Mouse (Mus musculus) embryonic facial prominence, embryonic 13.5 days (tissue): ENCODE results near the gene Il1r1. TPM values are rescaled to one million over a fixed set of nuclear protein-coding genes. Genes with fewer than 3 reads are reported as not detected.

ENCODE experiments used
- ATAC-seq: fragments of 200-750 bp; cut with Nextera tagmentation; 2 replicates; pipeline ENCODE4 v1.8.0; 2017; ENCODE audit warnings: low read depth; ENCODE audit not compliant: insufficient number of reproducible peaks, insufficient read depth, low FRiP score, low TSS enrichment
- H3K27ac ChIP-seq: fragments of 300-500 bp; sonication (generic); 2 replicates; pipeline ENCODE4 v1.5.1; 2015; ENCODE audit warnings: moderate library complexity, mild to moderate bottlenecking, inconsistent platforms
- H3K27me3 ChIP-seq: fragments of 300-500 bp; sonication (generic); 2 replicates; pipeline ENCODE4 v1.6.1; 2015; ENCODE audit warnings: mild to moderate bottlenecking, inconsistent platforms
- H3K36me3 ChIP-seq: fragments of 300-500 bp; sonication (generic); 2 replicates; pipeline ENCODE4 v1.6.1; 2015; ENCODE audit warnings: mild to moderate bottlenecking, inconsistent platforms
- H3K4me1 ChIP-seq: fragments of 300-500 bp; sonication (generic); 2 replicates; pipeline ENCODE4 v1.6.1; 2015; ENCODE audit warnings: inconsistent platforms
- H3K4me2 ChIP-seq: fragments of 300-500 bp; sonication (generic); 2 replicates; pipeline ENCODE4 v1.6.1; 2015; ENCODE audit warnings: moderate library complexity, mild to moderate bottlenecking, inconsistent platforms
- H3K4me3 ChIP-seq: fragments of 300-500 bp; sonication (generic); 2 replicates; pipeline ENCODE4 v1.5.1; 2015; ENCODE audit warnings: mild to moderate bottlenecking, inconsistent platforms
- H3K9ac ChIP-seq: fragments of 300-500 bp; sonication (generic); 2 replicates; pipeline ENCODE4 v1.6.1; 2015; ENCODE audit warnings: mild to moderate bottlenecking, inconsistent platforms
- H3K9me3 ChIP-seq: fragments of 300-500 bp; sonication (generic); 2 replicates; pipeline ENCODE4 v1.6.1; 2016; ENCODE audit warnings: inconsistent platforms
- WGBS: fragments of 180-500 bp; shearing (Covaris S2); methylation state at CpG from one replicate; pipeline ENCODE4 v1.1.7; 2015; ENCODE audit warnings: mixed read lengths; 5-methylcytosine and 5-hydroxymethylcytosine counted together
- polyA plus RNA-seq: library from polyadenylated mRNA; unstranded; fragments of >200 nt; fragmentation: Nextera tagmentation; extraction: Ambion mirVana; gene quantifications from 2 replicates; pipeline ENCODE4 v1.2.1, GENCODE M21; 2015

Gene Il1r1
- polyA plus RNA-seq, 1 experiment from 2014 or later, result 7.2 TPM

- ATAC-seq, result no peak
- peaks cover 44% of the 10 kb centered on the region for H3K4me1 ChIP-seq
- no peaks in the 10 kb centered on the region for H3K36me3 ChIP-seq
- H3K27ac ChIP-seq, result no peak overlapping the region
- H3K9me3 ChIP-seq, result no peaks in the 10 kb centered on the region
- H3K4me3 ChIP-seq, result no peak overlapping the region
- H3K4me2 ChIP-seq, result no peak overlapping the region
- no peaks in the 10 kb centered on the region for H3K27me3 ChIP-seq
- H3K9ac ChIP-seq, result no peak overlapping the region
- 93% methylated on average over 4 of the region's 4 CpGs for WGBS
Measured at GRCm38 (mm10) chr1:40355431-40355843, 130.6 kb downstream of the Il1r1 start.

GRCm38 (mm10) chr1:40355904-40356521 is 131.1 kb downstream of the Il1r1 start:
- H3K9ac ChIP-seq, result no peak overlapping the region
- no peak overlapping the region for H3K4me2 ChIP-seq
- H3K4me3 ChIP-seq, result no peak overlapping the region
- peaks cover 50% of the 10 kb centered on the region for H3K4me1 ChIP-seq
- ATAC-seq, result no peak
- no peaks in the 10 kb centered on the region for H3K27me3 ChIP-seq
- WGBS, result 75% methylated on average over 10 of the region's 10 CpGs
- no peaks in the 10 kb centered on the region for H3K9me3 ChIP-seq
- no peak overlapping the region for H3K27ac ChIP-seq
- no peaks in the 10 kb centered on the region for H3K36me3 ChIP-seq

- Histone ChIP-seq H3K4me2 (no peak overlapping the region), H3K36me3 (no peaks in the 10 kb centered on the region), H3K9me3 (no peaks in the 10 kb centered on the region), H3K4me3 (no peak overlapping the region), H3K27ac (no peak overlapping the region), H3K4me1 (peaks cover 54% of the 10 kb centered on the region), H3K27me3 (no peaks in the 10 kb centered on the region), H3K9ac (no peak overlapping the region)
- 39% methylated on average over 2 of the region's 2 CpGs for WGBS
- ATAC-seq, result no peak
Measured at GRCm38 (mm10) chr1:40357921-40358320, 133.0 kb downstream of the Il1r1 start.

- Histone ChIP-seq H3K36me3 (0 out of 2 replicates have a peak, but pooled peaks cover 2% of the 10 kb centered on the region), H3K27ac (no peak overlapping the region), H3K4me2 (no peak overlapping the region), H3K9ac (no peak overlapping the region), H3K4me1 (peaks cover 50% of the 10 kb centered on the region), H3K4me3 (no peak overlapping the region), H3K27me3 (no peaks in the 10 kb centered on the region), H3K9me3 (no peaks in the 10 kb centered on the region)
- WGBS, result 69% methylated on average over 2 of the region's 2 CpGs
- no peak for ATAC-seq
Measured at GRCm38 (mm10) chr1:40358351-40358750, 133.5 kb downstream of the Il1r1 start.

DNA sequence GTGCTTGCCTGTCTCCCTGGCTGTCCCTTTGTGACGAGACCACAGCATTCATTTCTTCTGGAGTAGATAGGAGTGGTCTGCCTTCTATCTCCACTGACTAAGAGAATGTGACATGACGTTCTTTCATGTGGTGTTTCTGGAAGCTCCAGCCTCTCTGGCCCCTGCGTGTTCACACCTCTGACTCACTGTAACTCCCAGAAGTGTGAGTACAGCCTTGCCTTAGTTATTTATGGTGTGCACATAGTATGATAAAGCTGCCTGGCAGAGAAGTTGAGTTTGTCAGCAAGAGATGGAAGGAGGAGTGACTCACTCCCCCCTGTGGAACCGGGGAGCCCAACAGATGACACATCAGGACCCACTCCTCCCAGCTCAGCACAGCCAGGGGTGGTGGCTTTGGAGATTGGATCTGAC is 133.9 kb downstream of the Il1r1 start:
- H3K9me3 ChIP-seq, result no peaks in the 10 kb centered on the region
- no peak overlapping the region for H3K4me2 ChIP-seq
- 0 out of 2 replicates have a peak, but pooled peaks cover 4% of the 10 kb centered on the region for H3K36me3 ChIP-seq
- no peak overlapping the region for H3K4me3 ChIP-seq
- no peak overlapping the region for H3K27ac ChIP-seq
- no peak overlapping the region for H3K9ac ChIP-seq
- 88% methylated on average over 4 of the region's 4 CpGs for WGBS
- ATAC-seq, result no peak
- peaks cover 46% of the 10 kb centered on the region for H3K4me1 ChIP-seq
- H3K27me3 ChIP-seq, result no peaks in the 10 kb centered on the region

DNA sequence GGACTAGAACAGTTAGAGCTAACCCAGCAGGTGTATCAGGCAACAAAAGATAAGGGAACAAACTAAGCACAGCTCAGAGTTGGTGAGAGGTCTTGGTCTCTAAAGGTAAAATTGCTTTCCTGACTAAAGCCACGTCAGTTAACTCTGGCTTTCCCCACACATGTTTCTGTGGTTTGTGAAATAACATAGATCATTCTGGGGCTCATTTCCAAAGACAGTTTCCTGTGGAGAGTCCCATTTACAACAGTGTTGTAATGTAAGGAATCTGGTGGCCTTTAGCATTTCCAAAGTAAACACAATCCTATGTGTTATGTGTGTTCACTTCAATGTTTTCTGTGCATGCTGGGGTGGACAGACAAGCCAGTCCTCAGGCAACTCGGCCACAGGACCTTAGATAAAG is 134.9 kb downstream of the Il1r1 start:
- no peaks in the 10 kb centered on the region for H3K9me3 ChIP-seq
- H3K9ac ChIP-seq, result no peak overlapping the region
- H3K4me3 ChIP-seq, result no peak overlapping the region
- no peak overlapping the region for H3K4me2 ChIP-seq
- H3K27ac ChIP-seq, result no peak overlapping the region
- H3K36me3 ChIP-seq, result 0 out of 2 replicates have a peak, but pooled peaks cover 4% of the 10 kb centered on the region
- no peaks in the 10 kb centered on the region for H3K27me3 ChIP-seq
- ATAC-seq, result no peak
- 51% methylated on average over 2 of the region's 2 CpGs for WGBS
- H3K4me1 ChIP-seq, result peaks cover 49% of the 10 kb centered on the region

GRCm38 (mm10) chr1:40360969-40361368 is 136.1 kb downstream of the Il1r1 start:
- H3K36me3 ChIP-seq, result 0 out of 2 replicates have a peak, but pooled peaks cover 4% of the 10 kb centered on the region
- no peak overlapping the region for H3K4me3 ChIP-seq

DNA sequence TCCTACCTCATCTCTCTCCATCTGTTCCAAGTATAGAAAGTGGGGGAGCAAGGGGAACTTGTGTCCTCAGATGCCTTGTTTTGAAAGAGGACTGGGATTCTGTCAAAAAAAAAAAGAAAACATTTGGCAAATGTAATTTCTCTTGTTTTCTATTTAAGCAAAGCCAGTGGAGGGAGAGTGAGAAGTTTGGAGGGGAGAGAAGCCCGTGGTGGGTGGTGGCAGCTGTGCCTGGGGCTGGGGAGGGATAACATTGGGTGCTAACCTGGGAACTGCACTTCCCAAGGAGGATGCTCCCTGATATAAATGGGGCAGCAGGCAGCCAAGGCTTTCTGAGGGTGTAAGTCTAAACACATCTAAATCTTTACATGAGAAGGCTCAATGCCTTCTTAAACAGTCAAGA is 136.7 kb downstream of the Il1r1 start:
- no peak overlapping the region for H3K9ac ChIP-seq
- no peak overlapping the region for H3K4me2 ChIP-seq
- H3K9me3 ChIP-seq, result no peaks in the 10 kb centered on the region
- no peak for ATAC-seq
- H3K27me3 ChIP-seq, result no peaks in the 10 kb centered on the region
- no peak overlapping the region for H3K4me3 ChIP-seq
- peaks cover 49% of the 10 kb centered on the region for H3K4me1 ChIP-seq
- H3K36me3 ChIP-seq, result 0 out of 2 replicates have a peak, but pooled peaks cover 4% of the 10 kb centered on the region
- 0 out of 2 replicates have a peak overlapping the region, but pooled peaks have one; percentile 1 for H3K27ac ChIP-seq
- WGBS, result 48% methylated on average over 1 of the region's 1 CpGs

More at GRCm38 (mm10) chr1:40360969-40361368, 136.1 kb downstream of the Il1r1 start:
- no peaks in the 10 kb centered on the region for H3K9me3 ChIP-seq
- H3K9ac ChIP-seq, result no peak overlapping the region
- 66% methylated on average over 7 of the region's 7 CpGs for WGBS
- no peak overlapping the region for H3K4me2 ChIP-seq
- no peaks in the 10 kb centered on the region for H3K27me3 ChIP-seq
- peaks cover 49% of the 10 kb centered on the region for H3K4me1 ChIP-seq
- no peak overlapping the region for H3K27ac ChIP-seq
- ATAC-seq, result no peak

DNA sequence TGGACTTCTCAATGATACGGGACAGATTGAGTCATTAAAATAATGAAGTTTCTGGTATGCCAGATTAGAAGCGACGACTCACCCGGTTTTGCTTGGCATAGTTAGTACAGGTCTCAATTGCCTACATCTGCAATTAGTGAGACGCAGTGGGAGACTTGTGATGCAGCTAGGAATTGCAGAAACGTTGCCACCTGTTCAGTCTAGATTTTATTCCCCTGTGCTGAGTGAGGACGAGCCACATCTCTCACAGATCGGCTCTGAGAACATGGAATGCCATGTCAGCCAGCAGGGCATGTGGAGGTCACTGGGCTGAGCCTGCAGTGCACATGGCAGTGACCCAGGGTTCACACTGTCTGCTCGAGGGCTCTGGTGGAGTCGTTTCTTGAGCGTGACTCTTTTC is 137.9 kb downstream of the Il1r1 start:
- 66% methylated on average over 11 of the region's 11 CpGs for WGBS

More for the DNA sequence above, 137.9 kb downstream of the Il1r1 start:
- Histone ChIP-seq H3K4me3 (no peak overlapping the region), H3K27me3 (no peaks in the 10 kb centered on the region), H3K9me3 (no peaks in the 10 kb centered on the region), H3K4me1 (peaks cover 39% of the 10 kb centered on the region), H3K9ac (no peak overlapping the region), H3K4me2 (no peak overlapping the region), H3K27ac (no peak overlapping the region), H3K36me3 (0 out of 2 replicates have a peak, but pooled peaks cover 4% of the 10 kb centered on the region)
- no peak for ATAC-seq

Other genes starting within 250 kb of the Il1r1 start
- gene Il1r2, start 151.0 kb upstream of the Il1r1 start, polyA plus RNA-seq, result 1.3 TPM in 2 replicates
- 11.4 and 12.1 TPM in 2 replicates for gene Il1rl2, start 99.5 kb downstream of the Il1r1 start, polyA plus RNA-seq
- 0.51 and 0.73 TPM in 2 replicates for gene Il1rl1, start 204.5 kb downstream of the Il1r1 start, polyA plus RNA-seq
- gene Il18r1, start 240.5 kb downstream of the Il1r1 start, polyA plus RNA-seq, result 0.14 TPM in 1 of 2 replicates, not detected in the other